Mouse (Mus musculus) embryonic facial prominence, embryonic 14.5 days (tissue): ENCODE data around the gene Bnc2. TPM values are rescaled to one million over a fixed set of nuclear protein-coding genes. Genes with fewer than 3 reads are reported as not detected.

ENCODE experiments used
- ATAC-seq: fragments of 200-750 bp; cut with Nextera tagmentation; 2 replicates; pipeline ENCODE4 v1.8.0; 2017; ENCODE audit warnings: low read depth, moderate number of reproducible peaks, moderate TSS enrichment
- DNase-seq: peaks from one replicate; pipeline ENCODE4 v3.0.0-alpha.2; 2015; ENCODE audit warnings: low spot score
- H3K27ac ChIP-seq: fragments of 300-500 bp; sonication (generic); replicated peaks from 2 replicates; pipeline ENCODE4 v1.5.1; 2014; ENCODE audit warnings: low read depth, mild to moderate bottlenecking, low read length, moderate library complexity
- H3K27me3 ChIP-seq: fragments of 300-500 bp; sonication (generic); replicated peaks from 2 replicates; pipeline ENCODE4 v1.6.1; 2014; ENCODE audit warnings: low read length; ENCODE audit not compliant: control insufficient read depth, insufficient read depth
- H3K36me3 ChIP-seq: fragments of 300-500 bp; sonication (generic); 2 replicates; pipeline ENCODE4 v1.6.1; 2014; ENCODE audit warnings: low read length, mixed read lengths; ENCODE audit not compliant: control insufficient read depth, insufficient read depth
- H3K4me1 ChIP-seq: fragments of 300-500 bp; sonication (generic); 2 replicates; pipeline ENCODE4 v1.6.1; 2014; ENCODE audit warnings: antibody characterized with exemption, low read length; ENCODE audit not compliant: control insufficient read depth, insufficient read depth
- H3K4me2 ChIP-seq: fragments of 300-500 bp; sonication (generic); 2 replicates; pipeline ENCODE4 v1.6.1; 2014; ENCODE audit warnings: low read depth, mild to moderate bottlenecking, low read length, moderate library complexity, mixed read lengths
- H3K4me3 ChIP-seq: fragments of 300-500 bp; sonication (generic); 2 replicates; pipeline ENCODE4 v1.5.1; 2014; ENCODE audit warnings: low read depth, mild to moderate bottlenecking, low read length
- H3K9ac ChIP-seq: fragments of 300-500 bp; sonication (generic); 2 replicates; pipeline ENCODE4 v1.6.1; 2014; ENCODE audit warnings: low read depth, mild to moderate bottlenecking, low read length, moderate library complexity, mixed read lengths
- H3K9me3 ChIP-seq: fragments of 300-500 bp; sonication (generic); 2 replicates; pipeline ENCODE4 v1.6.1; 2016; ENCODE audit warnings: low read length; ENCODE audit not compliant: control insufficient read depth
- WGBS: fragments of 180-500 bp; shearing (Covaris S2); extraction: QIAGEN DNeasy Blood & Tissue Kit; methylation state at CpG from one replicate; pipeline ENCODE4 v1.1.7; 2014; 5-methylcytosine and 5-hydroxymethylcytosine counted together
- polyA plus RNA-seq: library from polyadenylated mRNA; unstranded; fragments of >200 nt; fragmentation: Nextera tagmentation; extraction: Ambion mirVana; gene quantifications from 2 replicates; pipeline ENCODE4 v1.2.1, GENCODE M21; 2014

Bnc2 gene
- polyA plus RNA-seq, 1 experiment from 2014 or later: 23.9 TPM

- H3K4me3 ChIP-seq: no peak overlapping the region
Measured at GRCm38 (mm10) chr4:84329651-84330050, 345.4 kb downstream of the Bnc2 start.

GRCm38 (mm10) chr4:84324371-84324770 lies 350.7 kb downstream of the Bnc2 start:
- H3K9me3 ChIP-seq: no peaks in the 10 kb centered on the region
- DNase-seq (peak; percentile 41), ATAC-seq (no peak)
- 54% methylated on average over 4 of the region's 4 CpGs for WGBS
- H3K9ac ChIP-seq: no peak overlapping the region
- H3K27me3 ChIP-seq: no peaks in the 10 kb centered on the region
- H3K27ac ChIP-seq: no peak overlapping the region
- H3K36me3 ChIP-seq: no peaks in the 10 kb centered on the region
- no peaks in the 10 kb centered on the region; the same call in 1 of the 2 replicates for H3K4me1 ChIP-seq
- H3K4me3 ChIP-seq: no peak overlapping the region
- no peak overlapping the region for H3K4me2 ChIP-seq

More at GRCm38 (mm10) chr4:84329651-84330050, 345.4 kb downstream of the Bnc2 start:
- ATAC-seq (no peak), DNase-seq (no peak)
- Histone ChIP-seq H3K27ac (no peak overlapping the region), H3K9me3 (no peaks in the 10 kb centered on the region), H3K4me2 (no peak overlapping the region), H3K4me1 (peaks cover 14% of the 10 kb centered on the region; the same call in 1 of the 2 replicates), H3K36me3 (no peaks in the 10 kb centered on the region), H3K27me3 (no peaks in the 10 kb centered on the region), H3K9ac (no peak overlapping the region)
- 61% methylated on average over 5 of the region's 5 CpGs for WGBS

- H3K36me3 ChIP-seq: no peaks in the 10 kb centered on the region
- H3K4me2 ChIP-seq: no peak overlapping the region
- no peak for ATAC-seq
- no peaks in the 10 kb centered on the region for H3K27me3 ChIP-seq
- WGBS: 49% methylated on average over 2 of the region's 2 CpGs
- no peaks in the 10 kb centered on the region for H3K9me3 ChIP-seq
- H3K27ac ChIP-seq: no peak overlapping the region
- no peaks in the 10 kb centered on the region; the same call in 1 of the 2 replicates for H3K4me1 ChIP-seq
- H3K9ac ChIP-seq: no peak overlapping the region
- DNase-seq: no peak
- no peak overlapping the region for H3K4me3 ChIP-seq
Measured at GRCm38 (mm10) chr4:84321598-84321997, 353.5 kb downstream of the Bnc2 start.

GRCm38 (mm10) chr4:84317421-84317820 lies 357.7 kb downstream of the Bnc2 start:
- WGBS: 82% methylated on average over 3 of the region's 3 CpGs
- Histone ChIP-seq H3K4me2 (no peak overlapping the region), H3K36me3 (no peaks in the 10 kb centered on the region), H3K4me1 (no peaks in the 10 kb centered on the region), H3K4me3 (no peak overlapping the region), H3K9me3 (no peaks in the 10 kb centered on the region), H3K27me3 (no peaks in the 10 kb centered on the region), H3K27ac (0 out of 2 replicates have a peak overlapping the region, but pooled peaks have one; percentile 39), H3K9ac (no peak overlapping the region)
- DNase-seq: peak; percentile 56
- ATAC-seq: no peak

GRCm38 (mm10) chr4:84311371-84311770 lies 363.7 kb downstream of the Bnc2 start:
- 72% methylated on average over 2 of the region's 2 CpGs for WGBS
- H3K27ac ChIP-seq: no peak overlapping the region
- H3K36me3 ChIP-seq: no peaks in the 10 kb centered on the region
- DNase-seq (no peak), ATAC-seq (no peak)
- no peak overlapping the region for H3K4me3 ChIP-seq
- H3K27me3 ChIP-seq: no peaks in the 10 kb centered on the region
- H3K4me1 ChIP-seq: peaks cover 27% of the 10 kb centered on the region
- no peak overlapping the region for H3K4me2 ChIP-seq
- no peak overlapping the region for H3K9ac ChIP-seq
- no peaks in the 10 kb centered on the region for H3K9me3 ChIP-seq

- H3K27ac ChIP-seq: no peak overlapping the region
- 70% methylated on average over 3 of the region's 3 CpGs for WGBS
- H3K4me3 ChIP-seq: no peak overlapping the region
- no peak for DNase-seq
- H3K9ac ChIP-seq: no peak overlapping the region
- no peaks in the 10 kb centered on the region for H3K27me3 ChIP-seq
- no peak for ATAC-seq
- H3K4me1 ChIP-seq: peaks cover 27% of the 10 kb centered on the region
- H3K9me3 ChIP-seq: no peaks in the 10 kb centered on the region
- H3K4me2 ChIP-seq: no peak overlapping the region
- no peaks in the 10 kb centered on the region for H3K36me3 ChIP-seq
Measured at GRCm38 (mm10) chr4:84310851-84311250, 364.2 kb downstream of the Bnc2 start.

- no peaks in the 10 kb centered on the region for H3K27me3 ChIP-seq
- peak overlapping the region; percentile 13; the same call in 1 of the 2 replicates for H3K27ac ChIP-seq
- H3K9ac ChIP-seq: no peak overlapping the region
- WGBS: 20% methylated on average over 4 of the region's 4 CpGs
- DNase-seq (peak; percentile 41), ATAC-seq (no peak)
- no peaks in the 10 kb centered on the region for H3K9me3 ChIP-seq
- no peak overlapping the region for H3K4me3 ChIP-seq
- peaks cover 30% of the 10 kb centered on the region for H3K4me1 ChIP-seq
- H3K4me2 ChIP-seq: no peak overlapping the region
- H3K36me3 ChIP-seq: no peaks in the 10 kb centered on the region
Measured at GRCm38 (mm10) chr4:84308226-84308862, 366.7 kb downstream of the Bnc2 start.

- no peaks in the 10 kb centered on the region for H3K36me3 ChIP-seq
- H3K9ac ChIP-seq: no peak overlapping the region
- H3K4me3 ChIP-seq: no peak overlapping the region
- ATAC-seq (no peak), DNase-seq (no peak)
- no peak overlapping the region for H3K4me2 ChIP-seq
- H3K27me3 ChIP-seq: no peaks in the 10 kb centered on the region
- H3K4me1 ChIP-seq: peaks cover 32% of the 10 kb centered on the region
- 78% methylated on average over 9 of the region's 9 CpGs for WGBS
- no peaks in the 10 kb centered on the region for H3K9me3 ChIP-seq
- H3K27ac ChIP-seq: no peak overlapping the region
Measured at GRCm38 (mm10) chr4:84306928-84307606, 368.0 kb downstream of the Bnc2 start.
